Mouse (Mus musculus) heart, adult 2 months (tissue): Measurements from ENCODE around the gene Mybpc2.

Experiments used
- CTCF ChIP-seq: fragments of 200-600 bp; IDR thresholded peaks from 2 replicates; pipeline ENCODE4 v1.8.1; 2022; ENCODE audit warnings: antibody characterized with exemption, mild to moderate bottlenecking, moderate library complexity
- EP300 ChIP-seq: fragments of 200-500 bp; IDR thresholded peaks from 2 replicates; pipeline ENCODE4 v1.6.1; 2011; ENCODE audit warnings: low read depth, low read length, control low read depth; ENCODE audit not compliant: insufficient read depth
- POLR2A ChIP-seq: fragments of 200-500 bp; IDR thresholded peaks from 2 replicates; pipeline ENCODE4 v1.6.1; 2011; ENCODE audit warnings: mild to moderate bottlenecking, low read depth, low read length, control low read depth; ENCODE audit not compliant: insufficient read depth

DNA sequence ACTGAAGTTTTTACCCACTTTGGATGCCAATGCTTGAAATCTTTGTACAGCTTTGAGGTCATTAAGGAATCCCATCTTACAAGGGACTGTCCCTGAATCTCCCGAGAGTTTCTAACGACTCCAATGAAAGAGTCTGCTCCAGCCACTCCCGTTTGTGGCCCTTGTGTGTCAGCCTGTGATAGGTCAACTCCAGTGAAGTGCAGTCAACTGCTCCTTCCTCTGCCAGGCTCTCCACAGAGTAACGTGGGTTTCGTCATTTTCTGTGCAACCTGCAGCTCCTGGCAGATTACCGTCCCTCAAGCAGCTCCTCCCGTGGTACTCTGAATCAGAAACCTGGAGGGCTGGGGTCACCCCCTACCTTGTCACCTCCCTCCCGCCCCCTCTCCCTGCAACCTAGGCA, 38.8 kb upstream of the Mybpc2 start:
- TF ChIP-seq CTCF (no peak), EP300 (no peak), POLR2A (no peak)
